ENCODE assay signal across 20 mouse cellular contexts in genomic region chr15:8401536-8401935, GRCm38 (mm10). TPM values are rescaled to one million over a fixed set of nuclear protein-coding genes. Genes with fewer than 3 reads are reported as not detected.
DNase-seq lines count a peak whose midpoint lies in the region; ATAC-seq lines count a peak whose summit lies in the region.
"Had no signal": no experiment of that assay in that cellular context is flagged by ENCODE, and none has a peak within 500 bp of the region (broad histone marks: within the 10 kb centered on the region; RNA-seq: fewer than 3 reads in every experiment).

No protein-coding gene starts in this region.

- 0 out of 2 replicates have a peak, but pooled peaks have one; percentile 19 for ATAC-seq in hindbrain, embryonic 15.5 days (ENCODE audit: low FRiP score, low read depth)
- ATAC-seq in hindbrain, embryonic 12.5 days (ENCODE audit: low FRiP score), result no peak
- 0 out of 2 replicates have a peak, but pooled peaks have one; percentile 27 for ATAC-seq in midbrain, embryonic 15.5 days (replicated peaks)
- no peak for ATAC-seq in midbrain, embryonic 16.5 days
- ATAC-seq: forebrain, embryonic 13.5 days had no signal

- 95% methylated on average over 2 of the region's 2 CpGs for WGBS in hindbrain, embryonic 15.5 days
- 95% methylated on average over 2 of the region's 2 CpGs for WGBS in hindbrain, embryonic 12.5 days
- WGBS in midbrain, embryonic 15.5 days, result 97% methylated on average over 2 of the region's 2 CpGs
- WGBS in midbrain, embryonic 16.5 days, result 95% methylated on average over 2 of the region's 2 CpGs

- no peak overlapping the region for H3K4me2 ChIP-seq in hindbrain, embryonic 15.5 days
- no peak overlapping the region for H3K4me2 ChIP-seq in hindbrain, embryonic 12.5 days (replicated peaks)
- no peak overlapping the region for H3K4me2 ChIP-seq in midbrain, embryonic 15.5 days
- no peak overlapping the region for H3K4me2 ChIP-seq in midbrain, embryonic 16.5 days (ENCODE audit: low read length)
- H3K4me2 ChIP-seq: forebrain, embryonic 13.5 days; hindbrain, embryonic 14.5 days; liver, embryonic 13.5 days had no signal

- no peaks in the 10 kb centered on the region for H3K9me3 ChIP-seq in hindbrain, embryonic 15.5 days
- H3K9me3 ChIP-seq in hindbrain, embryonic 12.5 days (replicated peaks), result no peaks in the 10 kb centered on the region
- H3K9me3 ChIP-seq in midbrain, embryonic 15.5 days, result no peaks in the 10 kb centered on the region
- H3K9me3 ChIP-seq in midbrain, embryonic 16.5 days (replicated peaks; ENCODE audit: control insufficient read depth, low read length, poor library complexity, severe bottlenecking), result no peaks in the 10 kb centered on the region
- H3K9me3 ChIP-seq: forebrain, embryonic 13.5 days; liver, embryonic 13.5 days had no signal

- H3K4me3 ChIP-seq in hindbrain, embryonic 15.5 days, result no peak overlapping the region
- no peak overlapping the region for H3K4me3 ChIP-seq in hindbrain, embryonic 12.5 days
- H3K4me3 ChIP-seq in midbrain, embryonic 15.5 days, result no peak overlapping the region
- no peak overlapping the region for H3K4me3 ChIP-seq in midbrain, embryonic 16.5 days (ENCODE audit: low read depth, low read length)
- H3K4me3 ChIP-seq: forebrain, embryonic 13.5 days; liver, embryonic 13.5 days had no signal

- H3K27me3 ChIP-seq in hindbrain, embryonic 15.5 days, result no peaks in the 10 kb centered on the region
- H3K27me3 ChIP-seq in hindbrain, embryonic 12.5 days, result no peaks in the 10 kb centered on the region
- no peaks in the 10 kb centered on the region for H3K27me3 ChIP-seq in midbrain, embryonic 15.5 days (replicated peaks)
- no peaks in the 10 kb centered on the region for H3K27me3 ChIP-seq in midbrain, embryonic 16.5 days (ENCODE audit: control insufficient read depth, insufficient read depth, low read depth, low read length)
- H3K27me3 ChIP-seq: forebrain, embryonic 13.5 days; liver, embryonic 13.5 days had no signal

- no peaks in the 10 kb centered on the region for H3K36me3 ChIP-seq in hindbrain, embryonic 15.5 days
- H3K36me3 ChIP-seq in hindbrain, embryonic 12.5 days, result no peaks in the 10 kb centered on the region
- no peaks in the 10 kb centered on the region for H3K36me3 ChIP-seq in midbrain, embryonic 15.5 days (replicated peaks)
- H3K36me3 ChIP-seq in midbrain, embryonic 16.5 days (ENCODE audit: control insufficient read depth, insufficient read depth, low read length), result no peaks in the 10 kb centered on the region
- H3K36me3 ChIP-seq: liver, embryonic 13.5 days had no signal

- peak; percentile 43 for DNase-seq in gastrocnemius, adult 18-20 months (ENCODE audit: low spot score)
- no peak for DNase-seq in gastrocnemius, postnatal 10 days
- DNase-seq in skeletal muscle tissue, adult 2 months (ENCODE audit: low read depth, low spot score), result peak; percentile 25
- DNase-seq in urinary bladder, postnatal 4 days (ENCODE audit: low spot score in 2 of 2), result no peak
- DNase-seq: adrenal gland, postnatal 14 days; cerebellum, adult 9-10 months; kidney, adult 11 months; layer of hippocampus, adult 9-11 months; liver, embryonic 13.5 days; lung, adult 2 months; spleen, adult 18-20 months; thymus, postnatal 14 days had no signal

- no peak overlapping the region for H3K9ac ChIP-seq in hindbrain, embryonic 15.5 days
- H3K9ac ChIP-seq in hindbrain, embryonic 12.5 days, result no peak overlapping the region
- H3K9ac ChIP-seq in midbrain, embryonic 15.5 days, result no peak overlapping the region
- no peak overlapping the region for H3K9ac ChIP-seq in midbrain, embryonic 16.5 days (ENCODE audit: low read depth, low read length)
- H3K9ac ChIP-seq: forebrain, embryonic 13.5 days; hindbrain, embryonic 14.5 days; liver, embryonic 13.5 days had no signal

- H3K27ac ChIP-seq in hindbrain, embryonic 15.5 days (replicated peaks), result no peak overlapping the region
- no peak overlapping the region for H3K27ac ChIP-seq in hindbrain, embryonic 12.5 days
- no peak overlapping the region for H3K27ac ChIP-seq in midbrain, embryonic 15.5 days
- H3K27ac ChIP-seq in midbrain, embryonic 16.5 days (ENCODE audit: low read length), result no peak overlapping the region
- H3K27ac ChIP-seq: forebrain, embryonic 13.5 days; hindbrain, embryonic 14.5 days; kidney, postnatal 0 days; liver, embryonic 13.5 days; macrophage had no signal

- no peaks in the 10 kb centered on the region for H3K4me1 ChIP-seq in hindbrain, embryonic 15.5 days (replicated peaks)
- H3K4me1 ChIP-seq in hindbrain, embryonic 12.5 days, result no peaks in the 10 kb centered on the region
- no peaks in the 10 kb centered on the region for H3K4me1 ChIP-seq in midbrain, embryonic 15.5 days
- no peaks in the 10 kb centered on the region for H3K4me1 ChIP-seq in midbrain, embryonic 16.5 days (ENCODE audit: control insufficient read depth, insufficient read depth, low read length)

RNA-seq across cellular contexts. Expression of gene Nipbl, which starts 42.7 kb away (rescaled TPM):
- 10 to 100 TPM; 19.3 to 22.3 TPM for total RNA-seq in gastrocnemius, adult 18-20 months (2021)
- total RNA-seq in gastrocnemius, postnatal 10 days (2021), result 10 to 100 TPM; 27.1 to 32.0 TPM
- polyA plus RNA-seq in hindbrain, embryonic 15.5 days (2015; fragmentation: Nextera tagmentation; extraction: Ambion mirVana), result 13.7 and 15.2 TPM in 2 replicates
- 22.7 and 23.2 TPM in 2 replicates for polyA plus RNA-seq in hindbrain, embryonic 12.5 days (2016; fragmentation: Nextera tagmentation; extraction: Ambion mirVana)
- polyA plus RNA-seq in midbrain, embryonic 15.5 days (2015; fragmentation: Nextera tagmentation; extraction: Ambion mirVana), result 15.1 and 15.4 TPM in 2 replicates
- 13.3 and 15.1 TPM in 2 replicates for polyA plus RNA-seq in midbrain, embryonic 16.5 days (2015; fragmentation: Nextera tagmentation; extraction: Ambion mirVana)

Comparison
In these comparisons a context has a peak if more than half of its experiments do, and no peak if none do; other contexts are left out.
1. DNase-seq: peak in gastrocnemius, adult 18-20 months (single experiment) and skeletal muscle tissue, adult 2 months (single experiment); none in gastrocnemius, postnatal 10 days (single experiment) and urinary bladder, postnatal 4 days (0 of 2).
2. ATAC-seq: peak in hindbrain, embryonic 15.5 days (single experiment) and midbrain, embryonic 15.5 days (single experiment); none in hindbrain, embryonic 12.5 days (single experiment) and midbrain, embryonic 16.5 days (single experiment).